In genomic region chr6:135340355-135341075, GRCm38 (mm10) we compare ENCODE assay signal across 13 mouse cellular contexts. TPM values are rescaled to one million over a fixed set of nuclear protein-coding genes. Genes with fewer than 3 reads are reported as not detected.
A peak's percentile ranks its signal among the peaks of the same experiment; 100 is the strongest.
DNase-seq lines count a peak whose midpoint lies in the region; ATAC-seq lines count a peak whose summit lies in the region.
"Had no signal": no experiment of that assay in that cellular context is flagged by ENCODE, and none has a peak within 500 bp of the region (broad histone marks: within the 10 kb centered on the region; RNA-seq: fewer than 3 reads in every experiment).

No protein-coding gene starts in this region.

- H3K4me3 ChIP-seq in embryonic facial prominence, embryonic 12.5 days, result no peak overlapping the region
- no peak overlapping the region for H3K4me3 ChIP-seq in liver, embryonic 11.5 days (ENCODE audit: low read depth, low read length)
- no peak overlapping the region for H3K4me3 ChIP-seq in neural tube, embryonic 15.5 days (replicated peaks)

- no peak overlapping the region for H3K9ac ChIP-seq in embryonic facial prominence, embryonic 12.5 days
- no peak overlapping the region for H3K9ac ChIP-seq in liver, embryonic 11.5 days (ENCODE audit: low read depth, low read length)
- H3K9ac ChIP-seq in neural tube, embryonic 15.5 days (replicated peaks), result no peak overlapping the region

- peak overlapping the region; percentile 50; the same call in 1 of the 2 replicates for H3K27ac ChIP-seq in embryonic facial prominence, embryonic 12.5 days
- 0 out of 2 replicates have a peak overlapping the region, but pooled peaks have one; percentile 23 for H3K27ac ChIP-seq in liver, embryonic 11.5 days (ENCODE audit: low read depth, low read length)
- no peak overlapping the region for H3K27ac ChIP-seq in neural tube, embryonic 15.5 days (replicated peaks)

- peaks cover 8% of the 10 kb centered on the region; the same call in 1 of the 2 replicates for H3K4me1 ChIP-seq in embryonic facial prominence, embryonic 12.5 days
- no peaks in the 10 kb centered on the region for H3K4me1 ChIP-seq in liver, embryonic 11.5 days (replicated peaks; ENCODE audit: control insufficient read depth, insufficient read depth, low read length)
- H3K4me1 ChIP-seq in neural tube, embryonic 15.5 days, result 0 out of 2 replicates have a peak, but pooled peaks cover 2% of the 10 kb centered on the region

- H3K27me3 ChIP-seq in embryonic facial prominence, embryonic 12.5 days, result no peaks in the 10 kb centered on the region
- no peaks in the 10 kb centered on the region for H3K27me3 ChIP-seq in liver, embryonic 11.5 days (replicated peaks; ENCODE audit: control insufficient read depth, insufficient read depth, low read length)
- no peaks in the 10 kb centered on the region for H3K27me3 ChIP-seq in neural tube, embryonic 15.5 days (replicated peaks)

- intact Hi-C loops in heart, postnatal 25 days (cut with DNase I), result no loop called here
- intact Hi-C loops in heart, postnatal 14 days (cut with DNase I), result loop anchor here (2.0 kb wide), 1 partner anchor 18 kb away; no protein-coding TSS in a partner anchor

- H3K9me3 ChIP-seq in embryonic facial prominence, embryonic 12.5 days, result no peaks in the 10 kb centered on the region
- H3K9me3 ChIP-seq in liver, embryonic 11.5 days (ENCODE audit: control insufficient read depth, low read length), result no peaks in the 10 kb centered on the region
- H3K9me3 ChIP-seq in neural tube, embryonic 15.5 days (replicated peaks), result no peaks in the 10 kb centered on the region

- H3K36me3 ChIP-seq in embryonic facial prominence, embryonic 12.5 days, result no peaks in the 10 kb centered on the region
- no peaks in the 10 kb centered on the region for H3K36me3 ChIP-seq in liver, embryonic 11.5 days (ENCODE audit: control insufficient read depth, insufficient read depth, low read length)
- no peaks in the 10 kb centered on the region for H3K36me3 ChIP-seq in neural tube, embryonic 15.5 days

- WGBS in embryonic facial prominence, embryonic 12.5 days, result 62% methylated on average over 9 of the region's 9 CpGs
- WGBS in liver, embryonic 11.5 days, result 64% methylated on average over 9 of the region's 9 CpGs
- WGBS in neural tube, embryonic 15.5 days, result 52% methylated on average over 9 of the region's 9 CpGs

- H3K4me2 ChIP-seq in embryonic facial prominence, embryonic 12.5 days (replicated peaks), result no peak overlapping the region
- H3K4me2 ChIP-seq in liver, embryonic 11.5 days, result no peak overlapping the region
- H3K4me2 ChIP-seq in neural tube, embryonic 15.5 days, result no peak overlapping the region

- no peak for ATAC-seq in embryonic facial prominence, embryonic 12.5 days (ENCODE audit: insufficient number of reproducible peaks, insufficient read depth, low FRiP score, low TSS enrichment)
- ATAC-seq in liver, embryonic 11.5 days (replicated peaks; ENCODE audit: low FRiP score), result no peak
- no peak for ATAC-seq in cerebellum, adult (ENCODE audit: insufficient number of reproducible peaks, low FRiP score, low TSS enrichment)
- no peak for ATAC-seq in neural tube, embryonic 15.5 days (ENCODE audit: low FRiP score)

- peak; percentile 90 for DNase-seq in heart, adult 11 months
- no peak for DNase-seq in heart, postnatal 25 days (ENCODE audit: low spot score)
- DNase-seq in heart, postnatal 14 days, result peak; percentile 30 to 36
- no peak for DNase-seq in liver, embryonic 11.5 days (ENCODE audit: low spot score)
- DNase-seq in cerebellum, adult 11 months, result no peak
- DNase-seq: B cell, adult 2 months; cerebellum, postnatal 25 days had no signal

RNA-seq across cellular contexts. Expression of gene Emp1, which starts 21.8 kb away (rescaled TPM):
- total RNA-seq in heart, postnatal 25 days (2021), result 10 to 100 TPM; 56.1 to 70.8 TPM
- polyA plus RNA-seq in embryonic facial prominence, embryonic 12.5 days (2016; fragmentation: Nextera tagmentation; extraction: Ambion mirVana), result 28.8 and 30.4 TPM in 2 replicates
- 100 to 1,000 TPM; 102 to 124 TPM for total RNA-seq in heart, postnatal 14 days (2021)
- polyA plus RNA-seq in liver, embryonic 11.5 days (2014; fragmentation: Nextera tagmentation; extraction: Ambion mirVana), result 0.81 and 1.5 TPM in 2 replicates
- 12.3 and 19.4 TPM in 2 replicates for polyA plus RNA-seq in neural tube, embryonic 15.5 days (2015; fragmentation: Nextera tagmentation; extraction: Ambion mirVana)

RNA-seq across cellular contexts. Expression of gene Pbp2, which starts 30.3 kb away (rescaled TPM):
- not detected for total RNA-seq in heart, postnatal 25 days (2021)
- polyA plus RNA-seq in embryonic facial prominence, embryonic 12.5 days (2016; fragmentation: Nextera tagmentation; extraction: Ambion mirVana), result not detected in 2 replicates
- not detected for total RNA-seq in heart, postnatal 14 days (2021)
- not detected in 2 replicates for polyA plus RNA-seq in liver, embryonic 11.5 days (2014; fragmentation: Nextera tagmentation; extraction: Ambion mirVana)
- 0.14 TPM in 1 of 2 replicates, not detected in the other for polyA plus RNA-seq in neural tube, embryonic 15.5 days (2015; fragmentation: Nextera tagmentation; extraction: Ambion mirVana)
- total RNA-seq: gastrocnemius, postnatal 36 days had no signal
- polyA plus RNA-seq: neural tube, embryonic 11.5 days; stomach, embryonic 14.5 days had no signal

Comparison
In these comparisons a context has a peak if more than half of its experiments do, and no peak if none do; other contexts are left out.
1. DNase-seq: peak in heart, adult 11 months (single experiment) and heart, postnatal 14 days (2 of 2); none in heart, postnatal 25 days (single experiment), liver, embryonic 11.5 days (single experiment) and cerebellum, adult 11 months (single experiment).